Mouse (Mus musculus) hindbrain, embryonic 12.5 days (tissue): ENCODE results near the gene Uba5. TPM values are rescaled to one million over a fixed set of nuclear protein-coding genes. Genes with fewer than 3 reads are reported as not detected.
A peak's percentile ranks its signal among the peaks of the same experiment; 100 is the strongest.

Experiments used
- ATAC-seq: fragments of 200-750 bp; cut with Nextera tagmentation; 2 replicates; pipeline ENCODE4 v1.8.0; 2017; ENCODE audit warnings: moderate TSS enrichment; ENCODE audit not compliant: low FRiP score
- H3K27ac ChIP-seq: fragments of 300-500 bp; sonication (generic); 2 replicates; pipeline ENCODE4 v1.5.1; 2016; ENCODE audit warnings: mild to moderate bottlenecking
- H3K27me3 ChIP-seq: fragments of 300-500 bp; sonication (generic); 2 replicates; pipeline ENCODE4 v1.6.1; 2016; ENCODE audit warnings: mild to moderate bottlenecking
- H3K36me3 ChIP-seq: fragments of 300-500 bp; sonication (generic); 2 replicates; pipeline ENCODE4 v1.6.1; 2016; ENCODE audit warnings: mild to moderate bottlenecking
- H3K4me1 ChIP-seq: fragments of 300-500 bp; sonication (generic); 2 replicates; pipeline ENCODE4 v1.6.1; 2016
- H3K4me2 ChIP-seq: fragments of 300-500 bp; sonication (generic); replicated peaks from 2 replicates; pipeline ENCODE4 v1.6.1; 2016; ENCODE audit warnings: mild to moderate bottlenecking
- H3K4me3 ChIP-seq: fragments of 300-500 bp; sonication (generic); 2 replicates; pipeline ENCODE4 v1.5.1; 2016; ENCODE audit warnings: mild to moderate bottlenecking
- H3K9ac ChIP-seq: fragments of 300-500 bp; sonication (generic); 2 replicates; pipeline ENCODE4 v1.6.1; 2016; ENCODE audit warnings: mild to moderate bottlenecking, moderate library complexity
- H3K9me3 ChIP-seq: fragments of 300-500 bp; sonication (generic); replicated peaks from 2 replicates; pipeline ENCODE4 v1.6.1; 2016; ENCODE audit warnings: mild to moderate bottlenecking
- WGBS: fragments of 180-500 bp; shearing (Covaris S2); methylation state at CpG from one replicate; pipeline ENCODE4 v1.1.7; 2016; 5-methylcytosine and 5-hydroxymethylcytosine counted together
- polyA plus RNA-seq: library from polyadenylated mRNA; unstranded; fragments of >200 nt; fragmentation: Nextera tagmentation; extraction: Ambion mirVana; gene quantifications from 2 replicates; pipeline ENCODE4 v1.2.1, GENCODE M21; 2016

Gene Uba5
- polyA plus RNA-seq, 1 experiment from 2014 or later: 69.2 TPM

GRCm38 (mm10) chr9:104088555-104088954 lies 25.6 kb upstream of the Uba5 start:
- no peak overlapping the region for H3K27ac ChIP-seq
- ATAC-seq: no peak

GRCm38 (mm10) chr9:104085730-104086429 lies 22.9 kb upstream of the Uba5 start:
- Histone ChIP-seq H3K36me3 (0 out of 2 replicates have a peak, but pooled peaks cover 9% of the 10 kb centered on the region), H3K9me3 (no peaks in the 10 kb centered on the region), H3K27me3 (no peaks in the 10 kb centered on the region), H3K4me2 (no peak overlapping the region), H3K27ac (no peak overlapping the region), H3K4me1 (no peaks in the 10 kb centered on the region), H3K4me3 (no peak overlapping the region), H3K9ac (no peak overlapping the region)
- no peak for ATAC-seq
- WGBS: 53% methylated on average over 4 of the region's 4 CpGs

More at GRCm38 (mm10) chr9:104088555-104088954, 25.6 kb upstream of the Uba5 start:
- no peak overlapping the region for H3K9ac ChIP-seq
- 0 out of 2 replicates have a peak, but pooled peaks cover 9% of the 10 kb centered on the region for H3K36me3 ChIP-seq
- 69% methylated on average over 8 of the region's 8 CpGs for WGBS
- H3K27me3 ChIP-seq: no peaks in the 10 kb centered on the region
- H3K4me2 ChIP-seq: no peak overlapping the region
- H3K4me3 ChIP-seq: no peak overlapping the region
- no peaks in the 10 kb centered on the region for H3K9me3 ChIP-seq
- no peaks in the 10 kb centered on the region for H3K4me1 ChIP-seq

- H3K27me3 ChIP-seq: no peaks in the 10 kb centered on the region
- 0 out of 2 replicates have a peak, but pooled peaks cover 4% of the 10 kb centered on the region for H3K36me3 ChIP-seq
- no peaks in the 10 kb centered on the region for H3K4me1 ChIP-seq
- no peak overlapping the region for H3K4me2 ChIP-seq
- WGBS: 78% methylated on average over 3 of the region's 3 CpGs
- no peak overlapping the region for H3K9ac ChIP-seq
- H3K27ac ChIP-seq: no peak overlapping the region
- ATAC-seq: no peak
- H3K4me3 ChIP-seq: no peak overlapping the region
- no peaks in the 10 kb centered on the region for H3K9me3 ChIP-seq
Measured at GRCm38 (mm10) chr9:104080038-104080437, 17.1 kb upstream of the Uba5 start.

GRCm38 (mm10) chr9:104079379-104079778 lies 16.4 kb upstream of the Uba5 start:
- no peak overlapping the region for H3K4me3 ChIP-seq
- no peaks in the 10 kb centered on the region for H3K4me1 ChIP-seq
- no peak for ATAC-seq
- H3K9ac ChIP-seq: no peak overlapping the region
- H3K27me3 ChIP-seq: no peaks in the 10 kb centered on the region
- 0 out of 2 replicates have a peak, but pooled peaks cover 4% of the 10 kb centered on the region for H3K36me3 ChIP-seq
- H3K9me3 ChIP-seq: no peaks in the 10 kb centered on the region
- H3K27ac ChIP-seq: no peak overlapping the region
- WGBS: 54% methylated on average over 5 of the region's 5 CpGs
- no peak overlapping the region for H3K4me2 ChIP-seq

- 94% methylated on average over 1 of the region's 1 CpGs for WGBS
- Histone ChIP-seq H3K4me3 (no peak overlapping the region), H3K27ac (no peak overlapping the region), H3K4me1 (no peaks in the 10 kb centered on the region), H3K4me2 (no peak overlapping the region), H3K9me3 (no peaks in the 10 kb centered on the region), H3K36me3 (no peaks in the 10 kb centered on the region), H3K27me3 (no peaks in the 10 kb centered on the region), H3K9ac (no peak overlapping the region)
- ATAC-seq: no peak
Measured at GRCm38 (mm10) chr9:104078780-104079179, 15.8 kb upstream of the Uba5 start.

- 65% methylated on average over 2 of the region's 2 CpGs for WGBS
- H3K36me3 ChIP-seq: no peaks in the 10 kb centered on the region
- ATAC-seq: no peak
Measured at GRCm38 (mm10) chr9:104075808-104076207, 12.9 kb upstream of the Uba5 start.

GRCm38 (mm10) chr9:104070863-104071604 lies 8.1 kb upstream of the Uba5 start:
- H3K4me3 ChIP-seq: no peak overlapping the region
- H3K4me1 ChIP-seq: no peaks in the 10 kb centered on the region
- H3K4me2 ChIP-seq: no peak overlapping the region
- no peak overlapping the region for H3K27ac ChIP-seq
- no peaks in the 10 kb centered on the region for H3K9me3 ChIP-seq
- H3K27me3 ChIP-seq: no peaks in the 10 kb centered on the region
- 82% methylated on average over 8 of the region's 8 CpGs for WGBS
- H3K36me3 ChIP-seq: no peaks in the 10 kb centered on the region
- H3K9ac ChIP-seq: no peak overlapping the region
- ATAC-seq: no peak

More at GRCm38 (mm10) chr9:104075808-104076207, 12.9 kb upstream of the Uba5 start:
- Histone ChIP-seq H3K4me1 (no peaks in the 10 kb centered on the region), H3K9me3 (no peaks in the 10 kb centered on the region), H3K4me2 (no peak overlapping the region), H3K27ac (no peak overlapping the region), H3K27me3 (no peaks in the 10 kb centered on the region), H3K9ac (no peak overlapping the region), H3K4me3 (no peak overlapping the region)

GRCm38 (mm10) chr9:104070241-104070640 lies 7.3 kb upstream of the Uba5 start:
- no peak for ATAC-seq
- Histone ChIP-seq H3K27me3 (no peaks in the 10 kb centered on the region), H3K9ac (no peak overlapping the region), H3K9me3 (no peaks in the 10 kb centered on the region), H3K36me3 (no peaks in the 10 kb centered on the region), H3K27ac (no peak overlapping the region), H3K4me2 (no peak overlapping the region), H3K4me1 (no peaks in the 10 kb centered on the region), H3K4me3 (no peak overlapping the region)
- 87% methylated on average over 4 of the region's 4 CpGs for WGBS

- no peak for ATAC-seq
- Histone ChIP-seq H3K36me3 (peaks cover 12% of the 10 kb centered on the region), H3K27me3 (no peaks in the 10 kb centered on the region), H3K9ac (no peak overlapping the region), H3K27ac (no peak overlapping the region), H3K9me3 (no peaks in the 10 kb centered on the region), H3K4me3 (no peak overlapping the region), H3K4me2 (no peak overlapping the region), H3K4me1 (peaks cover 20% of the 10 kb centered on the region)
- 22% methylated on average over 1 of the region's 1 CpGs for WGBS
Measured at GRCm38 (mm10) chr9:104064571-104064970, 1.6 kb upstream of the Uba5 start.

GRCm38 (mm10) chr9:104063244-104063961 lies 469 bp upstream of the Uba5 start, which contains the start of gene Acad11:
Gene Acad11 (plus strand): TSS chr9:104063377.
- peak; percentile 96 for ATAC-seq
- Histone ChIP-seq H3K9me3 (no peaks in the 10 kb centered on the region), H3K27ac (peak within 1 kb of the TSS; percentile 55), H3K27me3 (no peaks in the 10 kb centered on the region), H3K4me2 (peak within 1 kb of the TSS; percentile 85), H3K9ac (peak within 1 kb of the TSS; percentile 94), H3K36me3 (peaks cover 18% of the 10 kb centered on the region), H3K4me1 (peaks cover 20% of the 10 kb centered on the region), H3K4me3 (peak within 1 kb of the TSS; percentile 99)
- under 1% methylated on average over 28 of the region's 30 CpGs for WGBS

- no peak for ATAC-seq
- 88% methylated on average over 6 of the region's 6 CpGs for WGBS
- no peaks in the 10 kb centered on the region for H3K27me3 ChIP-seq
- H3K27ac ChIP-seq: no peak overlapping the region
- H3K4me3 ChIP-seq: no peak overlapping the region
- no peak overlapping the region for H3K4me2 ChIP-seq
- no peaks in the 10 kb centered on the region for H3K9me3 ChIP-seq
- H3K9ac ChIP-seq: no peak overlapping the region
- H3K36me3 ChIP-seq: peaks cover 92% of the 10 kb centered on the region
- H3K4me1 ChIP-seq: no peaks in the 10 kb centered on the region
Measured at GRCm38 (mm10) chr9:104051028-104051427, 11.9 kb downstream of the Uba5 start.

GRCm38 (mm10) chr9:104043676-104044075 lies 19.3 kb downstream of the Uba5 start:
- Histone ChIP-seq H3K9ac (no peak overlapping the region), H3K36me3 (peaks cover 43% of the 10 kb centered on the region), H3K27ac (no peak overlapping the region), H3K4me3 (no peak overlapping the region), H3K9me3 (no peaks in the 10 kb centered on the region), H3K27me3 (no peaks in the 10 kb centered on the region), H3K4me2 (no peak overlapping the region), H3K4me1 (no peaks in the 10 kb centered on the region)
- 90% methylated on average over 4 of the region's 4 CpGs for WGBS
- ATAC-seq: no peak
